Comparison of ENCODE assay signal across 9 mouse cellular contexts in genomic region chr9:8544041-8544794, GRCm38 (mm10). TPM values are rescaled to one million over a fixed set of nuclear protein-coding genes. Genes with fewer than 3 reads are reported as not detected.
DNase-seq lines count a peak whose midpoint lies in the region; ATAC-seq and TF ChIP-seq lines count a peak whose summit lies in the region.
"Had no signal": no experiment of that assay in that cellular context is flagged by ENCODE, and none has a peak within 500 bp of the region (broad histone marks: within the 10 kb centered on the region; RNA-seq: fewer than 3 reads in every experiment).

Trpc6 (plus strand) TSS chr9:8544142.

- TF ChIP-seq POLR2A in brain, embryonic 14.5 days (IDR thresholded peaks at IDR 0.05; ENCODE audit: borderline replicate concordance, extremely low read depth, insufficient read depth, insufficient read length, poor library complexity, severe bottlenecking) = no peak
- no peak for TF ChIP-seq POLR2A in kidney, adult 2 months (IDR thresholded peaks at IDR 0.05; ENCODE audit: low read depth, low read length)

- WGBS in kidney, adult 2 months = 2% methylated on average over 44 of the region's 44 CpGs
- WGBS in limb, embryonic 12.5 days = 1% methylated on average over 44 of the region's 44 CpGs
- WGBS in midbrain, embryonic 12.5 days = 2% methylated on average over 44 of the region's 44 CpGs
- WGBS in stomach, embryonic 14.5 days = 1% methylated on average over 43 of the region's 44 CpGs

- H3K27me3 ChIP-seq in kidney, adult 2 months (replicated peaks; ENCODE audit: control insufficient read depth, insufficient read depth, low read length) = no peaks in the 10 kb centered on the region
- H3K27me3 ChIP-seq in limb, embryonic 12.5 days = peaks cover 29% of the 10 kb centered on the region
- peaks cover 14% of the 10 kb centered on the region for H3K27me3 ChIP-seq in midbrain, embryonic 12.5 days
- H3K27me3 ChIP-seq in stomach, embryonic 14.5 days (ENCODE audit: control insufficient read depth, insufficient read depth, low read length) = no peaks in the 10 kb centered on the region

- peak within 1 kb of the TSS; percentile 50 for H3K9ac ChIP-seq in limb, embryonic 12.5 days (replicated peaks)
- peak within 1 kb of the TSS; percentile 52 for H3K9ac ChIP-seq in midbrain, embryonic 12.5 days (replicated peaks)
- H3K9ac ChIP-seq in stomach, embryonic 14.5 days (replicated peaks; ENCODE audit: low read depth, low read length) = no peak within 1 kb of the TSS; the same call in 1 of the 2 replicates

- H3K4me2 ChIP-seq in limb, embryonic 12.5 days = peak within 1 kb of the TSS; percentile 92
- H3K4me2 ChIP-seq in midbrain, embryonic 12.5 days (replicated peaks) = peak within 1 kb of the TSS; percentile 95
- peak within 1 kb of the TSS; percentile 80 for H3K4me2 ChIP-seq in stomach, embryonic 14.5 days (replicated peaks; ENCODE audit: low read depth, low read length)

- TF ChIP-seq CTCF in brain, embryonic 14.5 days (IDR thresholded peaks at IDR 0.05; ENCODE audit: borderline replicate concordance, extremely low read depth, insufficient read depth, insufficient read length) = no peak
- TF ChIP-seq CTCF in kidney, adult 2 months (conservative IDR thresholded peaks at IDR 0.05; ENCODE audit: insufficient read depth, insufficient read length, low read depth, low read length) = no peak

- H3K36me3 ChIP-seq in kidney, adult 2 months (ENCODE audit: control insufficient read depth, insufficient read depth, low read length) = no peaks in the 10 kb centered on the region
- no peaks in the 10 kb centered on the region for H3K36me3 ChIP-seq in limb, embryonic 12.5 days
- H3K36me3 ChIP-seq in midbrain, embryonic 12.5 days = no peaks in the 10 kb centered on the region
- no peaks in the 10 kb centered on the region for H3K36me3 ChIP-seq in stomach, embryonic 14.5 days (ENCODE audit: control insufficient read depth, insufficient read depth, low read length)

- DNase-seq in ZHBTc4 (ENCODE audit: low read depth, low spot score) = peak; percentile 81
- DNase-seq in brain, embryonic 14.5 days (ENCODE audit: low read depth) = peak; percentile 59
- peak; percentile 7 to 11 for DNase-seq in frontal cortex, postnatal 25 days (ENCODE audit: low spot score in 2 of 2)
- peak; percentile 20 for DNase-seq in kidney, adult 2 months
- no peak for DNase-seq in spleen, postnatal 36 days (ENCODE audit: low spot score in 2 of 2)

- H3K4me3 ChIP-seq in kidney, adult 2 months (ENCODE audit: insufficient read depth, low read depth, low read length) = peak within 1 kb of the TSS; percentile 32
- H3K4me3 ChIP-seq in limb, embryonic 12.5 days (replicated peaks) = peak within 1 kb of the TSS; percentile 50
- peak within 1 kb of the TSS; percentile 52 for H3K4me3 ChIP-seq in midbrain, embryonic 12.5 days
- peak within 1 kb of the TSS; percentile 36 for H3K4me3 ChIP-seq in stomach, embryonic 14.5 days (ENCODE audit: low read depth, low read length)
- H3K4me3 ChIP-seq: erythroblast, embryonic 14.5 days had no signal

- no peak within 1 kb of the TSS for H3K27ac ChIP-seq in kidney, adult 2 months (ENCODE audit: insufficient read depth, low read depth, low read length)
- no peak within 1 kb of the TSS for H3K27ac ChIP-seq in limb, embryonic 12.5 days
- H3K27ac ChIP-seq in midbrain, embryonic 12.5 days (replicated peaks) = no peak within 1 kb of the TSS
- no peak within 1 kb of the TSS for H3K27ac ChIP-seq in stomach, embryonic 14.5 days (ENCODE audit: low read length)

- H3K9me3 ChIP-seq in limb, embryonic 12.5 days = no peaks in the 10 kb centered on the region
- H3K9me3 ChIP-seq in midbrain, embryonic 12.5 days = no peaks in the 10 kb centered on the region
- no peaks in the 10 kb centered on the region for H3K9me3 ChIP-seq in stomach, embryonic 14.5 days (ENCODE audit: control insufficient read depth, low read depth, low read length)

- peak; percentile 83 for ATAC-seq in limb, embryonic 12.5 days (ENCODE audit: insufficient number of reproducible peaks, insufficient read depth, low FRiP score, low TSS enrichment, low read depth)
- peak; percentile 97 for ATAC-seq in midbrain, embryonic 12.5 days (ENCODE audit: low FRiP score, low read depth)
- ATAC-seq in stomach, embryonic 14.5 days (ENCODE audit: insufficient number of reproducible peaks, insufficient read depth, low FRiP score, low read depth) = peak; percentile 86

- H3K4me1 ChIP-seq in kidney, adult 2 months (ENCODE audit: control insufficient read depth, insufficient read depth, low read length) = no peaks in the 10 kb centered on the region
- 0 out of 2 replicates have a peak, but pooled peaks cover 8% of the 10 kb centered on the region for H3K4me1 ChIP-seq in limb, embryonic 12.5 days (replicated peaks)
- H3K4me1 ChIP-seq in midbrain, embryonic 12.5 days = no peaks in the 10 kb centered on the region
- no peaks in the 10 kb centered on the region for H3K4me1 ChIP-seq in stomach, embryonic 14.5 days (ENCODE audit: control insufficient read depth, insufficient read depth, low read length)

RNA-seq across cellular contexts. Expression of gene Trpc6, which starts in this region (rescaled TPM):
- 0.43 and 0.60 TPM in 2 replicates for polyA plus RNA-seq in brain, embryonic 14.5 days (2012; rRNA removed)
- polyA plus RNA-seq in kidney, adult 2 months (2012; rRNA removed) = 0.13 and 0.18 TPM in 2 replicates
- polyA plus RNA-seq in limb, embryonic 12.5 days (2016; fragmentation: Nextera tagmentation; extraction: Ambion mirVana) = 0.56 and 0.97 TPM in 2 replicates
- polyA plus RNA-seq in midbrain, embryonic 12.5 days (2016; fragmentation: Nextera tagmentation; extraction: Ambion mirVana) = 0.82 and 0.97 TPM in 2 replicates
- polyA plus RNA-seq in stomach, embryonic 14.5 days (2014; fragmentation: Nextera tagmentation; extraction: Ambion mirVana) = 3.2 and 4.9 TPM in 2 replicates

Comparison
In these comparisons a context has a peak if more than half of its experiments do, and no peak if none do; other contexts are left out.
1. Peak in DNase-seq in brain, embryonic 14.5 days; RNA of the gene not detected or under 1 TPM.
2. Peak in DNase-seq and H3K4me3 ChIP-seq in kidney, adult 2 months; RNA of the gene not detected or under 1 TPM.
3. Peak in ATAC-seq, H3K4me3 ChIP-seq, H3K9ac ChIP-seq and H3K4me2 ChIP-seq in limb, embryonic 12.5 days; RNA of the gene not detected or under 1 TPM.
4. Peak in ATAC-seq, H3K4me3 ChIP-seq, H3K9ac ChIP-seq and H3K4me2 ChIP-seq in midbrain, embryonic 12.5 days; RNA of the gene not detected or under 1 TPM.
5. DNase-seq: peak in ZHBTc4 (single experiment) and frontal cortex, postnatal 25 days (2 of 2); none in spleen, postnatal 36 days (0 of 2).
6. Peak in every context shown above with its lines, with median percentiles within 50 percentile points of each other: H3K4me3 ChIP-seq, ATAC-seq and H3K4me2 ChIP-seq.